Comparison of ENCODE assay signal across 17 mouse cellular contexts in genomic region chr4:84282651-84283050, GRCm38 (mm10).
"Had no signal": no experiment of that assay in that cellular context is flagged by ENCODE, and none has a peak within 500 bp of the region (broad histone marks: within the 10 kb centered on the region; RNA-seq: fewer than 3 reads in every experiment).

No protein-coding gene starts in this region.

- H3K9me3 ChIP-seq: limb, embryonic 12.5 days; liver, embryonic 13.5 days; lung, embryonic 15.5 days; midbrain, embryonic 13.5 days; neural tube, embryonic 15.5 days; stomach, embryonic 15.5 days had no signal

- H3K9ac ChIP-seq: limb, embryonic 12.5 days; liver, embryonic 13.5 days; liver, postnatal 0 days; lung, embryonic 15.5 days; midbrain, embryonic 13.5 days; neural tube, embryonic 15.5 days; stomach, embryonic 15.5 days had no signal

- ATAC-seq: liver, postnatal 0 days; midbrain, embryonic 13.5 days had no signal

- H3K4me3 ChIP-seq: layer of hippocampus, adult 2 months; limb, embryonic 12.5 days; liver, embryonic 13.5 days; lung, embryonic 15.5 days; midbrain, embryonic 13.5 days; myocyte; neural tube, embryonic 15.5 days; stomach, embryonic 15.5 days had no signal

- H3K27me3 ChIP-seq: liver, embryonic 13.5 days; lung, embryonic 15.5 days; neural tube, embryonic 15.5 days; stomach, embryonic 15.5 days had no signal

- H3K4me2 ChIP-seq: limb, embryonic 12.5 days; liver, embryonic 13.5 days; lung, embryonic 15.5 days; midbrain, embryonic 13.5 days; neural tube, embryonic 15.5 days; stomach, embryonic 15.5 days had no signal

- H3K36me3 ChIP-seq: limb, embryonic 12.5 days; liver, embryonic 13.5 days; lung, embryonic 15.5 days; midbrain, embryonic 13.5 days; neural tube, embryonic 15.5 days; stomach, embryonic 15.5 days had no signal

- DNase-seq: kidney, postnatal 10 days; kidney, postnatal 4 days; liver; liver, embryonic 13.5 days; liver, postnatal 0 days; lung, postnatal 14 days; right cerebral cortex, adult 18-20 months; right cerebral cortex, postnatal 4 days; spleen, adult 18-20 months; thymus, postnatal 4 days had no signal

- H3K27ac ChIP-seq: layer of hippocampus, adult 2 months; limb, embryonic 12.5 days; liver, embryonic 13.5 days; lung, embryonic 15.5 days; midbrain, embryonic 13.5 days; neural tube, embryonic 15.5 days; stomach, embryonic 15.5 days had no signal

- H3K4me1 ChIP-seq: liver, embryonic 13.5 days; lung, embryonic 15.5 days; stomach, embryonic 15.5 days had no signal
